Mouse (Mus musculus) adrenal gland, postnatal 25 days (tissue): ENCODE measurements around the gene Thtpa. TPM values are rescaled to one million over a fixed set of nuclear protein-coding genes. Genes with fewer than 3 reads are reported as not detected.

ENCODE experiments used
- DNase-seq: peaks from one replicate; pipeline ENCODE4 v3.0.0; 2021; ENCODE audit warnings: mixed read lengths
- total RNA-seq: library from RNA; stranded (reverse); gene quantifications from 2 replicates; pipeline ENCODE4 v1.2.3, GENCODE M21; 2021

Gene Thtpa
- total RNA-seq, 1 experiment from 2014 or later, result 21.6 TPM

- peak; percentile 64 for DNase-seq
Measured at GRCm38 (mm10) chr14:55148363-55148915, 53.9 kb downstream of the Thtpa start.

Other genes with a start within 250 kb of the Thtpa start
- 14.8 and 19.0 TPM in 2 replicates for gene Homez, start 223.8 kb upstream of the Thtpa start, total RNA-seq
- gene Ppp1r3e, start 217.2 kb upstream of the Thtpa start, total RNA-seq, result 19.3 and 23.8 TPM in 2 replicates
- 50.0 and 62.2 TPM in 2 replicates for gene Bcl2l2, start 211.4 kb upstream of the Thtpa start, total RNA-seq
- 10.0 TPM in 1 of 2 replicates, not detected in the other for gene Gm20521, start 211.3 kb upstream of the Thtpa start, total RNA-seq
- 195 and 256 TPM in 2 replicates for gene Pabpn1, start 202.3 kb upstream of the Thtpa start, total RNA-seq
- gene Slc22a17, start 181.7 kb upstream of the Thtpa start, total RNA-seq, result 32.9 and 41.6 TPM in 2 replicates
- 2.6 and 3.6 TPM in 2 replicates for gene Efs, start 168.7 kb upstream of the Thtpa start, total RNA-seq
- not detected in 2 replicates for gene Il25, start 162.1 kb upstream of the Thtpa start, total RNA-seq
- 0.49 and 1.2 TPM in 2 replicates for gene Cmtm5, start 158.5 kb upstream of the Thtpa start, total RNA-seq
- not detected in 2 replicates for gene Myh6, start 127.9 kb upstream of the Thtpa start, total RNA-seq
- not detected in 2 replicates for gene Gm17428, start 117.9 kb upstream of the Thtpa start, total RNA-seq
- not detected in 2 replicates for gene Myh7, start 100.2 kb upstream of the Thtpa start, total RNA-seq
- 38.3 and 39.8 TPM in 2 replicates for gene Ngdn, start 79.3 kb upstream of the Thtpa start, total RNA-seq
- gene Zfhx2, start 2.5 kb upstream of the Thtpa start, total RNA-seq, result 9.1 and 9.9 TPM in 2 replicates
- 27.4 and 32.8 TPM in 2 replicates for gene Ap1g2, start 11.8 kb downstream of the Thtpa start, total RNA-seq
- 3.8 and 6.6 TPM in 2 replicates for gene Jph4, start 22.2 kb downstream of the Thtpa start, total RNA-seq
- not detected in 2 replicates for gene Dhrs2, start 127.2 kb downstream of the Thtpa start, total RNA-seq